Mouse (Mus musculus) layer of hippocampus, adult 6 months (tissue): ENCODE results near the gene Chrm2. TPM values are rescaled to one million over a fixed set of nuclear protein-coding genes. Genes with fewer than 3 reads are reported as not detected.

Source experiments
- long read RNA-seq, 2 experiments: library from polyadenylated mRNA; unstranded; transcript quantifications; one replicate each; pipeline ENCODE4 v2.0.0; 2019 to 2020
- microRNA-seq: library from miRNA; unstranded; fragments of <30 nt; microRNA quantifications from one replicate; pipeline ENCODE4 v1.2.0, GENCODE M21; 2020
- polyA plus RNA-seq: library from polyadenylated mRNA; unstranded; fragments of <200 nt; fragmentation: Nextera tagmentation; gene quantifications from 2 replicates; pipeline ENCODE4 v1.2.3, GENCODE M21; 2021

The Chrm2 gene
- 1.8 and 2.1 TPM in 2 replicates for polyA plus RNA-seq
- long read RNA-seq, experiment 1, full-length matches to known transcripts = 1 of 6 reads
- long read RNA-seq, experiment 1, partial matches to known transcripts = 1 of 6 reads
- long read RNA-seq, experiment 1, other reads (novel, unspliced or antisense) = 4 of 6 reads
- long read RNA-seq, experiment 2, full-length matches to known transcripts = 24 of 50 reads
- long read RNA-seq, experiment 2, partial matches to known transcripts = 1 of 50 reads
- long read RNA-seq, experiment 2, other reads (novel, unspliced or antisense) = 25 of 50 reads

GRCm38 (mm10) chr6:36387612-36388400 lies at the start of gene Chrm2:
Chrm2 (plus strand) TSS chr6:36388084.

Small RNAs within 50 kb of the gene (microRNA-seq; reads per million reads assigned to microRNA genes)
- 444 reads per million, percentile 74 among the genes with 10 or more reads in this experiment for gene Mir490
